Mouse (Mus musculus) hindbrain, embryonic 13.5 days (tissue): ENCODE results near the gene Dbx1. TPM values are rescaled to one million over a fixed set of nuclear protein-coding genes. Genes with fewer than 3 reads are reported as not detected.

ENCODE experiments used
- ATAC-seq: fragments of 200-750 bp; cut with Nextera tagmentation; 2 replicates; pipeline ENCODE4 v1.8.0; 2017; ENCODE audit warnings: moderate TSS enrichment; ENCODE audit not compliant: low FRiP score
- H3K27ac ChIP-seq: fragments of 300-500 bp; sonication (generic); 2 replicates; pipeline ENCODE4 v1.5.1; 2015; ENCODE audit warnings: inconsistent platforms, mild to moderate bottlenecking, moderate library complexity
- H3K27me3 ChIP-seq: fragments of 300-500 bp; sonication (generic); 2 replicates; pipeline ENCODE4 v1.6.1; 2015; ENCODE audit warnings: mild to moderate bottlenecking, inconsistent platforms
- H3K36me3 ChIP-seq: fragments of 300-500 bp; sonication (generic); 2 replicates; pipeline ENCODE4 v1.6.1; 2015; ENCODE audit warnings: mild to moderate bottlenecking, inconsistent platforms
- H3K4me1 ChIP-seq: fragments of 300-500 bp; sonication (generic); replicated peaks from 2 replicates; pipeline ENCODE4 v1.6.1; 2015; ENCODE audit warnings: inconsistent platforms
- H3K4me2 ChIP-seq: fragments of 300-500 bp; sonication (generic); 2 replicates; pipeline ENCODE4 v1.6.1; 2015; ENCODE audit warnings: inconsistent platforms, mild to moderate bottlenecking, moderate library complexity
- H3K4me3 ChIP-seq: fragments of 300-500 bp; sonication (generic); 2 replicates; pipeline ENCODE4 v1.5.1; 2015; ENCODE audit warnings: mild to moderate bottlenecking, inconsistent platforms
- H3K9ac ChIP-seq: fragments of 300-500 bp; sonication (generic); 2 replicates; pipeline ENCODE4 v1.6.1; 2015; ENCODE audit warnings: mild to moderate bottlenecking, inconsistent platforms
- H3K9me3 ChIP-seq: fragments of 300-500 bp; sonication (generic); 2 replicates; pipeline ENCODE4 v1.6.1; 2016; ENCODE audit warnings: inconsistent platforms
- WGBS: fragments of 180-500 bp; shearing (Covaris S2); methylation state at CpG from one replicate; pipeline ENCODE4 v1.1.7; 2015; 5-methylcytosine and 5-hydroxymethylcytosine counted together
- polyA plus RNA-seq: library from polyadenylated mRNA; unstranded; fragments of >200 nt; fragmentation: Nextera tagmentation; extraction: Ambion mirVana; gene quantifications from 2 replicates; pipeline ENCODE4 v1.2.1, GENCODE M21; 2015

The Dbx1 gene
- polyA plus RNA-seq, 1 experiment from 2014 or later = 14.3 TPM

GRCm38 (mm10) chr7:49638941-49639776 lies 2.5 kb upstream of the Dbx1 start:
- ATAC-seq = no peak
- H3K36me3 ChIP-seq = no peaks in the 10 kb centered on the region
- no peak overlapping the region for H3K27ac ChIP-seq
- no peak overlapping the region for H3K4me2 ChIP-seq
- 2% methylated on average over 35 of the region's 35 CpGs for WGBS
- H3K4me1 ChIP-seq = 0 out of 2 replicates have a peak, but pooled peaks cover 14% of the 10 kb centered on the region
- H3K9ac ChIP-seq = no peak overlapping the region
- H3K27me3 ChIP-seq = peaks cover 99% of the 10 kb centered on the region
- H3K4me3 ChIP-seq = no peak overlapping the region
- H3K9me3 ChIP-seq = no peaks in the 10 kb centered on the region

- under 1% methylated on average over 21 of the region's 21 CpGs for WGBS
- Histone ChIP-seq H3K4me2 (no peak overlapping the region), H3K27me3 (peaks cover 99% of the 10 kb centered on the region), H3K4me1 (peaks cover 24% of the 10 kb centered on the region), H3K36me3 (no peaks in the 10 kb centered on the region), H3K9ac (no peak overlapping the region), H3K27ac (no peak overlapping the region), H3K4me3 (no peak overlapping the region), H3K9me3 (no peaks in the 10 kb centered on the region)
- no peak for ATAC-seq
Measured at GRCm38 (mm10) chr7:49637851-49638663, 1.4 kb upstream of the Dbx1 start.

GRCm38 (mm10) chr7:49637281-49637680 lies 632 bp upstream of the Dbx1 start:
- Histone ChIP-seq H3K4me2 (no peak overlapping the region), H3K36me3 (no peaks in the 10 kb centered on the region), H3K4me1 (peaks cover 24% of the 10 kb centered on the region), H3K27me3 (peaks cover 99% of the 10 kb centered on the region), H3K9ac (no peak overlapping the region), H3K4me3 (no peak overlapping the region), H3K9me3 (no peaks in the 10 kb centered on the region), H3K27ac (no peak overlapping the region)
- 1% methylated on average over 9 of the region's 9 CpGs for WGBS
- ATAC-seq = no peak

- no peak overlapping the region for H3K27ac ChIP-seq
- peaks cover 99% of the 10 kb centered on the region for H3K27me3 ChIP-seq
- ATAC-seq = no peak
- no peak overlapping the region for H3K4me2 ChIP-seq
- H3K4me3 ChIP-seq = peak overlapping the region; percentile 14
- no peaks in the 10 kb centered on the region for H3K9me3 ChIP-seq
- H3K9ac ChIP-seq = peak overlapping the region; percentile 2; the same call in 1 of the 2 replicates
- WGBS = under 1% methylated on average over 22 of the region's 22 CpGs
- H3K36me3 ChIP-seq = no peaks in the 10 kb centered on the region
- H3K4me1 ChIP-seq = peaks cover 24% of the 10 kb centered on the region
Measured at GRCm38 (mm10) chr7:49635971-49636370, 678 bp downstream of the Dbx1 start.

- Histone ChIP-seq H3K36me3 (no peaks in the 10 kb centered on the region), H3K27me3 (peaks cover 99% of the 10 kb centered on the region), H3K27ac (no peak overlapping the region), H3K9ac (no peak overlapping the region), H3K9me3 (no peaks in the 10 kb centered on the region), H3K4me3 (peak overlapping the region; percentile 9; the same call in 1 of the 2 replicates), H3K4me1 (peaks cover 24% of the 10 kb centered on the region), H3K4me2 (no peak overlapping the region)
- under 1% methylated on average over 35 of the region's 35 CpGs for WGBS
- peak; percentile 11; the same call in 1 of the 2 replicates for ATAC-seq
Measured at GRCm38 (mm10) chr7:49635074-49635621, 1.5 kb downstream of the Dbx1 start.

GRCm38 (mm10) chr7:49634291-49635073 lies 2.2 kb downstream of the Dbx1 start:
- 0% methylated on average over 26 of the region's 26 CpGs for WGBS
- H3K36me3 ChIP-seq = no peaks in the 10 kb centered on the region

GRCm38 (mm10) chr7:49633375-49633956 lies 3.2 kb downstream of the Dbx1 start:
- Histone ChIP-seq H3K4me3 (peak overlapping the region; percentile 26), H3K27ac (no peak overlapping the region), H3K4me2 (peak overlapping the region; percentile 35; the same call in 1 of the 2 replicates), H3K9me3 (no peaks in the 10 kb centered on the region), H3K27me3 (peaks cover 99% of the 10 kb centered on the region), H3K36me3 (no peaks in the 10 kb centered on the region), H3K9ac (no peak overlapping the region), H3K4me1 (peaks cover 24% of the 10 kb centered on the region)
- peak; percentile 11; the same call in 1 of the 2 replicates for ATAC-seq
- WGBS = under 1% methylated on average over 33 of the region's 33 CpGs

More at GRCm38 (mm10) chr7:49634291-49635073, 2.2 kb downstream of the Dbx1 start:
- Histone ChIP-seq H3K4me2 (peak overlapping the region; percentile 35), H3K27ac (no peak overlapping the region), H3K4me3 (peak overlapping the region; percentile 26; the same call in 1 of the 2 replicates), H3K4me1 (peaks cover 24% of the 10 kb centered on the region), H3K27me3 (peaks cover 99% of the 10 kb centered on the region), H3K9me3 (no peaks in the 10 kb centered on the region), H3K9ac (no peak overlapping the region)
- ATAC-seq = no peak

GRCm38 (mm10) chr7:49632391-49632790 lies 4.3 kb downstream of the Dbx1 start:
- Histone ChIP-seq H3K9me3 (no peaks in the 10 kb centered on the region), H3K27ac (no peak overlapping the region), H3K4me2 (no peak overlapping the region), H3K4me1 (peaks cover 24% of the 10 kb centered on the region), H3K9ac (no peak overlapping the region), H3K4me3 (no peak overlapping the region), H3K36me3 (no peaks in the 10 kb centered on the region), H3K27me3 (peaks cover 100% of the 10 kb centered on the region)
- 6% methylated on average over 24 of the region's 24 CpGs for WGBS
- ATAC-seq = no peak

GRCm38 (mm10) chr7:49631885-49632284 lies 4.8 kb downstream of the Dbx1 start:
- Histone ChIP-seq H3K27me3 (peaks cover 100% of the 10 kb centered on the region), H3K9me3 (no peaks in the 10 kb centered on the region), H3K4me3 (no peak overlapping the region), H3K4me1 (peaks cover 24% of the 10 kb centered on the region), H3K36me3 (no peaks in the 10 kb centered on the region), H3K4me2 (no peak overlapping the region), H3K9ac (no peak overlapping the region), H3K27ac (no peak overlapping the region)
- 10% methylated on average over 9 of the region's 9 CpGs for WGBS
- ATAC-seq = no peak

GRCm38 (mm10) chr7:49620160-49620559 lies 16.5 kb downstream of the Dbx1 start:
- no peaks in the 10 kb centered on the region for H3K4me1 ChIP-seq
- no peak overlapping the region for H3K4me3 ChIP-seq
- H3K4me2 ChIP-seq = no peak overlapping the region
- peaks cover 93% of the 10 kb centered on the region for H3K27me3 ChIP-seq
- 89% methylated on average over 1 of the region's 1 CpGs for WGBS
- H3K27ac ChIP-seq = no peak overlapping the region
- no peak overlapping the region for H3K9ac ChIP-seq
- no peak for ATAC-seq
- no peaks in the 10 kb centered on the region for H3K9me3 ChIP-seq
- H3K36me3 ChIP-seq = no peaks in the 10 kb centered on the region

GRCm38 (mm10) chr7:49617087-49617486 lies 19.6 kb downstream of the Dbx1 start:
- Histone ChIP-seq H3K4me1 (no peaks in the 10 kb centered on the region), H3K4me2 (no peak overlapping the region), H3K36me3 (no peaks in the 10 kb centered on the region), H3K4me3 (no peak overlapping the region), H3K9me3 (no peaks in the 10 kb centered on the region), H3K27me3 (peaks cover 90% of the 10 kb centered on the region), H3K27ac (no peak overlapping the region), H3K9ac (no peak overlapping the region)
- WGBS = 74% methylated on average over 4 of the region's 4 CpGs
- ATAC-seq = no peak; the same call in 1 of the 2 replicates
